Mouse (Mus musculus) layer of hippocampus, postnatal 10 days (tissue): Measurements from ENCODE around the gene Gm37240. TPM values are rescaled to one million over a fixed set of nuclear protein-coding genes. Genes with fewer than 3 reads are reported as not detected.

ENCODE experiments used
- DNase-seq, 2 experiments: peaks; one replicate each; pipeline ENCODE4 v3.0.0; 2021; ENCODE audit warnings: low spot score in 2 of 2
- total RNA-seq, 2 experiments: library from RNA; stranded (reverse); gene quantifications; 2 replicates each; pipeline ENCODE4 v1.2.3; 2021

Gm37240 gene
- total RNA-seq, 2 experiments from 2014 or later = 0.75 to 0.80 TPM

DNA sequence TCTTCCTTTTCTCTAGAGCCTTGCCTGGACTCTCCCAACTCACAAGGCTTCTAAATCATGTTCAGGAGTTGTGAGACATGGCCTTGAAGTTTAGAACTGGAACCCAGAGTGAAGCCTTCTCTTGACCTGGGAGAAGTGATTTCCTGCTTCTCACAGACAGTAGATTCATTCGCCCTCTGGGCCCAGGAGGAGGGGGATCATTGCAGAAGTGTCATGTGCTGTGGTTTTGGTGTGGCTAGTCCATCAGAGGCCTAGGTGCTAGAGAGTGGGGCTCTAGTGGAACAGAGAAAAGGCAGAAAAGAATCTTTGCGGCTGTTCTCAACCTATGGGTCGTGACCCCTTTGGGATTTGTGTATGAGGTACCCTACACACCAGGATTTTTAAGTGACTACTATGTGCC lies 724.9 kb downstream of the Gm37240 start:
- no peak for DNase-seq

- DNase-seq = no peak
These were observed 726.5 kb downstream of the Gm37240 start for GRCm38 (mm10) chr3:85160816-85161215.

GRCm38 (mm10) chr3:85159631-85160030 lies 727.7 kb downstream of the Gm37240 start:
- no peak for DNase-seq

GRCm38 (mm10) chr3:85148816-85149215 lies 738.5 kb downstream of the Gm37240 start:
- DNase-seq = no peak

- no peak for DNase-seq
These were observed 739.2 kb downstream of the Gm37240 start for GRCm38 (mm10) chr3:85148038-85148550.

DNA sequence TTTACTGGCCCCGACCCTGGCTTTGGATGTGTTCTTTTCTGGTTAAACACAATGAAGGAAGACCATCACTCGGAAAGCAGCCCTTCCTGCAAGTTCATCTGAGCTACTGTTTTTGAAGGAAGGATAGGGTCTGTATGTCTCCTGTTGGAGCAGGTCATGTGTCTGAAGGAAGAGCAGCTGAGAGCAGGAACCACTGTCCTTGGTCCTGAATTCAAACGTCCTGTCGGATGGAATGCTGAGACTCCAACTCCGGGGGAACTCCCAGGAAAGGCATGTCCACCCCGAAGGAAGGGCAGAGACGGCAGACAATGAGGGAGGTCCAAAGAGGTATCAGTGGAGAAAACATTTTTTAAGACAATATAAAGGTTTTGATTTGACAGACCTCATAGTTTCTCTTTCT lies 741.8 kb downstream of the Gm37240 start:
- no peak for DNase-seq

GRCm38 (mm10) chr3:85145076-85145475 lies 742.2 kb downstream of the Gm37240 start:
- DNase-seq = no peak

DNA sequence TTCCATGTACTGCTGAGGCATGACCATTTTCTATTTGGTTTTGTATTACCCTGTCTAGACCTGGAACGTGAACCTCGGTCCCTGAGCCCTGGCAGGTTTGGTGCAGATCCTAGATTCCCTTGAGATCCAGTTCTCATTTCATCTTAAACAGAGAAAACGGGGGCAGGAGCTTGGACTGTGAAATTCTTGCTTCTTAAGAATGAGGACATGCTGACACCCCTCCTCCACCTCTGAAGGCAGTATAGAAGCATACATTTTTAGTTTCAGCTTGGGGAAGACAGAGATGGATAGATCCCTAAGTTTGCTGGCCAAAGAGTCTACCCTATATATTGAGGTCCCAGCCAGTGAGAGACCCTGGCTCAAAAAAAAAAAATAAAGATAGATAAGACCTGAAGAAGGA lies 742.9 kb downstream of the Gm37240 start:
- no peak for DNase-seq

- DNase-seq = no peak
These were observed 746.8 kb downstream of the Gm37240 start for GRCm38 (mm10) chr3:85140488-85140887.

DNA sequence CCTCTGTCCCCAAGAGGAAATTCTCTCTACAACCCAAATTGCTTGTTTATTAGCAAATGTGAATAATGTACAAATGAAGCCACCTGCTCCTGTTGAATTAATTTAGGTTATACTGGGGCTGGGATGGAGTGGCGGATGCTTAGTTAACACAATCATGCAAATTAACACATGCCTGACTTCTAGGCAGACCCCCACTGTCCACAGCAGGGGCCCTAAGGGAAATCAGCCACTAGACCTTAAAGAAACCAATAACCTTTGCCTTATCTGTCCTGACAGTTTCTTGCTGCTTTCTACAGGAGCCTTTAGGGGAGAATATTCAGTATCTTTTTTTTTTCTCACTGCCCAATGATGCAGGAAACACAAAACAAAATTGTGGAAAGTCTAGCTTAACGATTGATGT lies 748.9 kb downstream of the Gm37240 start:
- DNase-seq = no peak

- peak in 1 of 2 experiments; percentile 5 for DNase-seq
These were observed 753.8 kb downstream of the Gm37240 start for GRCm38 (mm10) chr3:85133561-85133960.

- DNase-seq = no peak
These were observed 755.4 kb downstream of the Gm37240 start for GRCm38 (mm10) chr3:85131878-85132277.

DNA sequence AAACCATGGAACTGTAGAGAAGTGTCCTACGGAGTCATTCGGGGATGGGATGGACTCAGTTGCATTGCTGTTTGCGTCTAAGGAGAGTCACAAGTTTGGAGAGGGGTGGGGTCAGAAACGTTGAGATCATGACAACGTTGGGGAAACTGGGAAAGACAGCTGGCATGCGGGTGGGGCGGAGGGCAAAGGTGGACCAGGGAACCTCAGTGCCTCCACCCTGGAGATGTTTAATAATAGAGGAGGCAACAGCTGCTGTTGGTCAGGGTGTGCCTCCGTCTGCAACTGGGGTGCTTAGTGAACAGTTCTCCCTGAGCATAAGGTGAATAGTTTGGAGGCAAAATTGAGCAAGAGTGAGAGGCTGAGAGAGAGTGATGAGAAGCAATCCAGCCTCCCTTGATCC lies 758.8 kb downstream of the Gm37240 start:
- no peak for DNase-seq

DNA sequence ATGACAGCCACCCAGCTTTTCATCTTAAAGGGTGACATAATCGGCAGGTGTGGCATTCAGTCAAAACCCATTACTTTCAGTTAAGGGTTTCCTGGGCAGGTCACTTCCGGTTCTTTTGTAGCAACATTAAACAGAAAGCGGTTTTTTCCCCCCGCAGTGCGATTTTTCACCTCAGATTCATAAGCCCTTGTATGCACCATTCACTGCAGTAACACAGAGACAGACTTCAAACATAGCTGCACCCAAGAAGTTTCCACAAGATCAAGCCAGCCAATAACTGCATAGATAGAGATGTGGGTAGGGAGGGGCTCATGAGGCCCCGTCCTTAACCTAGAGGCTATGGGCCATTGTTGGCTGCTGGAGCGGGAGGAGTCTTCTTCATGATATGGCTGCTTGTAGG lies 760.3 kb downstream of the Gm37240 start:
- DNase-seq = no peak

- DNase-seq = no peak
These were observed 761.8 kb downstream of the Gm37240 start for GRCm38 (mm10) chr3:85125471-85125870.

DNA sequence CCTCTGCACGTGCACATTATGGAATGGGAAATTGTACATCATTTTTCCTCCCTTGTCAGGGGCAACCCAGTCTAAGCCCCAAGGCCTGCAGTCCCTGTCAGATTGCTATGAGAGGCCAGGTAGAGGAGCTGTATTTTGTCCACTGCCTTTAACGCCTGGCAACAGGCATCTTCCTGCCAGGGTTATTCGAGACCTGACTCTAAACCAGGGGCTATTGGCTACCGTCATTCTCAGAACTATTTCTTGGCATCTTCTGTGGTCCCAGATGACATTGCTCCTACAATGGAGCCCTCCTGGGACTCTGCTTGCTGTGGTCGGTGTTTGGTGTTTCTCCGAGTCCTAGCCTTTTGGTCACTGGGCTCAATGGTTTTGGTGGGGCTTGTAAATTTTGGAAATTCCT lies 762.4 kb downstream of the Gm37240 start:
- no peak for DNase-seq

DNA sequence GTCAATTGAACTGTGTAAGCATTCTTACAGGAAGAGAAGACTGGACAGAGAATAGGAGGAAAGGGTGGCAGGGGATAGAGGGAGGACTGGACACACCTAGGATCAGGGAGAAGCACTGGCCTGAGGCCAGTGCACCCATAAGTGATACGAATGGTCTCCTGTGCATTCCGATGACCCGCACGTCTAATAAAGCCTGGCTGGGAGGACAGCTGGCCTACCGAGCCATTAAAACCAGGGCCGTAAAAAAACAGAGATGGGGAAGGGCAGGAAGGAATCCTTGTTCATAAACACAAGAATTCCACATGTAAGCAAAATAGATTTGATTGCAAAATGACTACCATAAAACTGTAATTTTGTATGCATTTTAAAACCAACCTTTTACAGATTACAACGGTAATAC lies 762.9 kb downstream of the Gm37240 start:
- no peak for DNase-seq

GRCm38 (mm10) chr3:85117702-85118101 lies 769.6 kb downstream of the Gm37240 start:
- no peak for DNase-seq

GRCm38 (mm10) chr3:85117014-85117413 lies 770.3 kb downstream of the Gm37240 start:
- DNase-seq = no peak

DNA sequence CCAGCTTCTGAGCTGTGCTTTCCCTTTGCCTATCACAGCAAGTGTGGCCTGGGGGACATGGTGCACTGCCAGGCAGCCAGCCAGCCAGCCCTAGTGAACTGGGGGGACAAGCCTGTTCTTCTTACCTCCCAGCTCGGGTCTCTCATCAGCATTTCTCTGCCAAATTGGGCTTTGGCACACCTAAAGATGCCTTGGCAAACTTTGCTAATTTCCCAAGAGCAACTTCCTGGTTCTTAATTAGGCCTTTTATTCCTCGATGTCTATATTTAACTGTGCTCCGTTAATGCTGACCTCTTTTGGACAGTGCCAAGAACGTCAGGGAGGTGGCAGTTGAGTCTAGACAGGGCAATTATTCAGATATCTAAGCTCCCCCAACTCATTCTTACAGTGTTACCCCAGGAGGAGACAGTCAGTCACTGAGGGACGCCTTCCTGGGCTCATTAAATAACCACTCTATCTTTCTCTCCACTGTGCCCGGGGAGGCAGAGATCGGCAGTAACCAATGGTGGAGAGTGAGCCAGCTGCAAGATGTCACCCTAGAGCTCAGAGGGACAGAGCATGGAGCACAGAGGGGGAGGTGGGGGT lies 771.3 kb downstream of the Gm37240 start:
- DNase-seq = peak; percentile 44 to 58

DNA sequence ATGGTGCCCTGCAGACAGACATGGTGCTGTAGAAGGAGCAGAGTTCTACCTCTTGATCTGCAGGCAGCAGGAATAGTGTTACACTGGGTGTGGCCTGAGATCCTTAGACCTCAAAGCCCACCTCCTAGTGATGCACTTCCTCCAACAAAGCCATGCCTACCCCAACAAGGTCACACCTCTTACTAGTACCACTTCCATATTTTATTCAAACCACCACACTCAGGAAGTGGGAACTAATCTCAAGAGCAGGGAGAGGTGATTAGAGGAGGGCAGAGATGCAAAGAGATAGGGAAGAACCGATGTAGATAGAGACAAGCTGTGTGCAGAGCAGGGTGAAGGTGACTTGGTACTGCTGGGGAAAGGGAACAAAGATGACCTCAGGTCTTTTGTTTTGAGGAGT lies 773.8 kb downstream of the Gm37240 start:
- DNase-seq = no peak

DNA sequence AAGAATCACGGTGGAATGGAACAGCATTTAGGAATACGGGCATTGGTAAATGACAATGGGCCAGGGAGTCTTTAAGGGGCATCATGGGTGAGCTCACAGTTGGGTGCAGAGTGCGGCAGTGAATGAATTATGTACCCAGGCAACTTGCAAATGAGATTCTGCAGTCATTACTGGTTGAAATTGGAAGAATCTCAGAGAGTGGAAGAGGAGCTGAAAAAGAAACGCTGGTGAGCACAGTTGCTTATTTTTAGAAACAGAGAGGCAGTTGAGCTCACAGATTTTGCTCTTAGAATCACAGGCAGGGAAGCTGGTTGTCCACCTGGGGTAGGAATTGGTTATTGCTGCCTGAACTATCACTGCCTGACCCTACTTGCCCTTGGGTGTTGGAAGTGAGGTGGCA lies 776.6 kb downstream of the Gm37240 start:
- DNase-seq = no peak

DNA sequence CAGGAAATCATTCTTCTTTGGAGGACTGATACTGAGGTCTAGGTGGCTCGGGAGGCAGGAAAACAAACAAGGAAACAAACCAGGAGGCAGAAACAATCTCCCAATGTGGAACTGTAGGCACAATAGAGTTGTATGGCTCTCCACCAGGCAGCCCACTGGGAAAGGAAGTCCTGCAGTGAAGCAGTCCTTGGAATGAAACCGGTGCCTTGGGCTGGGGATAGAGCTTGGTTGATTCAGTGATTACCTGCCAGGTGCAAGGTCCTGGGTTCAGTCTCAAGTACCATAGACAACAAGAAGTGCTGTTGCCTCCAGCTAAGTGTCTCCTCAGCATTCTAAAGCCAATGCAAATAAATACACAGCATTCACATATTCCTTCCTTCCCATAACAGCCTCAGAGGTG lies 778.1 kb downstream of the Gm37240 start:
- DNase-seq = no peak

DNA sequence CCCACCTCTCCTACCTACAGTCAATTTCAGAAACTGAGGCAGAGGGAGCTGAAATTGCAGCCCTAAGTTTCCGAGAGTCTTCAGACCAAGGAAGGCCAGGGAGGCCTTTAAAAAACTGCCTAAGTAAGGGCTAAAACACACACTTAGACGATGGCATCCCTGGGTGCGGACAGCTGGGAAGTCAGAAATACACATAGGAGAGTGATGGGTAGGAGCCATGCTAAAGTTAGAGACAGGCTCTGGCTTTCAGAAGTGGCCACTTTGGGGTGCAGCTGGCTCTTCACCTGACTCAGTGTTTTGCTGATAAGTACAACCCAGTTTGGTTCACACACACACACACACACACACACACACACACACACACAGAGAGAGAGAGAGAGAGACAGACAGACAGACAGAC lies 778.9 kb downstream of the Gm37240 start:
- no peak for DNase-seq
